Mouse (Mus musculus) adrenal gland, postnatal 4 days (tissue): ENCODE data around the gene 4930438A08Rik. TPM values are rescaled to one million over a fixed set of nuclear protein-coding genes. Genes with fewer than 3 reads are reported as not detected.
"Not testable (repeated sequence)": the region's sequence is repeated elsewhere in the genome, so short reads cannot be mapped to it uniquely, and the experiment has no call there.

Experiments
- DNase-seq, 2 experiments: peaks; one replicate each; pipeline ENCODE4 v3.0.0; 2021 to 2022; ENCODE audit warnings: low spot score in 2 of 2, mixed read lengths in 2 of 2
- total RNA-seq, 2 experiments: library from RNA; stranded (reverse); gene quantifications; 2 replicates each; pipeline ENCODE4 v1.2.3; 2021

The 4930438A08Rik gene
- total RNA-seq, 2 experiments from 2014 or later: 0.28 to 0.85 TPM

DNA sequence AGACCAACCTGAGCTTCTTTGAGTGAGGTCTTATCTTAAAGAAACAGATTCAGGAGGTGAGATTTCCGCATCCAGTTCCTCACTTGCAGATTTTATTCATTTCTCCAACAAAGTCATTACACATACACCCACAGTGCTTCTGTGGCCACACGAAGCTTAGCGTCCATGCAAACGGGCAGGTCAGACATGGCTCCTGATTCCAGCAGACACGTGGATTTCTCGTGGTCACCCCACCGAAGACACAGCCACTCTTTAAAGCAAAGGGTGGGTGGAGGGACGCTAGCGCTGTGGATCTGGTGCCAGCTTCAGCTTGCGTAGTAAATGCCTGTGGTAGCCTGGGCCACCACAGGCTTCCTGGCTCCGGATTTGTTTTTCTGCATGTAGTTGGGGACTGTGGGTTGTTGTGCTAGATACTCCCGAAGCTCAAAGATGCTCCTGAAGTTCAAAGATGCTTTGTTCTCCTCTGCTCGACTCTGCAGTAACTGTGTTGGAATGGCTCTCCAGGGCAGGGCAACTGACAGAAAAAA, 7.4 kb downstream of the 4930438A08Rik start:
- DNase-seq: no peak

DNA sequence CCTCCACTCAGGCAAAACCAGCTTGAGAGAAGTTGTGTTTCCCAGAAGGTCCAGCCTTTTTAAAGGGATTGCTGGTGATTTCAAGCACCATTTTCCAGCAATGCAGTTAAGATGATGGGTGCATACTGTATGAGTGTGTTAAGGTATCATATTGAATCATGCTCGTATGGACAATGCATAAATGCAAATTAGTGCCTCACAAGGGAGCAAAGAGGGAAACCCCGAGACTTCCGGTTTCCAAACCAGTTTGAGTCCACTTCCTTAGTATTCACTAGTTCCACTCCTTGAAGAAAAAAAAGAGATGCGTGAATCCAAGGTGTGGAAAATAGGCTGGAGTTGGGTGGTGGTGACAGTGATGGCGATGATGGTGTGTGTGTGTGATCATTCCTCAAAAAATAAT, 7.9 kb downstream of the 4930438A08Rik start:
- no peak for DNase-seq

DNA sequence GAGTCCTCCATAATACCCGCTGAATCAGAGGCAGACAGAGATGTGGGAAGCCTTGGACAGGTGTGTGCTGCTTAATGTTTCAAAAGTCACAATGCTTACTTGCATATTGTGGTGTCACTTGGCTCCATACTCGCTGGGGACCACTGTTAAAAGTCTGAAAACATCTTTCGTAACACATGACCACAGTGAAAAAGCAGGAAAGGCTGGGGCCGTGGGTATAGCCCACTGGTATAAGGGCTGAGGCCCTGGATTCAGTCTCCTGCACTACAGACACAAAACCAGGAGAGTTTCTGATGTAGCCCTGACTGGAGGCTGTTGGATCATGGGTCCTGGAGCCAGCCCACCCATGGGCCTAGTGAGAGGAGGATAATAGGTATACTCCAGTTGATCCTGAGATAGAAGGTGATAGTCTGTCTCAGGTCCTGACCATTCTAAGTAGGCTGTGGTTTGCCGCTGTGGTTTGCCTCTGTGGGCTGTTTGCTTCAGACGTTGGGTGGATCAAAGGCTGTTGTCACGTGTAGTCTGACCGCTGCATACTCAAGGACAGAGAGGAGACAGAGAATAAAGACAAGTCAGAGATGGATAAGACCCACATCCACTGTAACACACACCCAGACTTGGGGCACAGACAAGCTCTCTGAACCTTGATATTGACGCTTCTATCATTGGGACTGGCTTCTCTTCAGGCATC, 15.5 kb downstream of the 4930438A08Rik start:
- DNase-seq: no peak

DNA sequence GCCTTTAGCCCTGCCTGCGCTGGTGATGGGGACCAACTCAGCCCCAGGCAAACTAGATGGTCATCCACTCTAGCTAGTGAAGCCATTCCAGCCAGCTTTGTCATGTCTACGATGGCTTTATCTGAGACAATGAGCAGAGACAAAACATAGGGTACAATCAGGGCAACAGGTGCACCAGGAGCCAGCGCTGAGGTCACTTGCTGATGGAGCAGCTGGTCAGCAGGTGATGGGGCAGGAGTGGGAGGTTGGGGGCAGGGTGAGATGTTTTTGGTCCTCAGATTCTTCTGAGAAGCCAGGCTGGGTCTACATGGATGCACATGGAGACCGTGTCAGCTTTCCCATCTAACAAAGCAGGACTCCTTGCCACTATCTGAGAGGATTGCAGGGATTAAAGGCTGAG, 16.2 kb downstream of the 4930438A08Rik start:
- no peak for DNase-seq

DNA sequence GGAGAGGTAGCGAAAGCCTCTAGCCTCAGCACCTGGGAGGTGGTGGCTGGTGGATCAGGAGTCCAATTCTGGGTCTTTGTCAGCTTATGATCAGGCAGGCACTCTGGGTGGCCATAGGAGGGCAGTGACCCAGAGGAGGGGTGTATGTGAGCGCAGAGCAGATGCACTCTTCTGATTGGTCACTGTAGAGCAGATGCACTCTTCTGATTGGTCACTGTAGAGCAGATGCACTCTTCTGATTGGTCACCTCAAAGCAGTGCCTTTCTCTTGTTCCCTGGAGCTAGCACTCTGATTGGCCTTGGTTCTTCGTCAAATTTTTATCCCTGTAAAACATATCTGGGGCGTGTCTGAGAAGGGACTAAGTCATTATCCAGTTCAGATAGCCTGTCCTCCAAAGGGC, 18.2 kb downstream of the 4930438A08Rik start:
- no peak for DNase-seq

DNA sequence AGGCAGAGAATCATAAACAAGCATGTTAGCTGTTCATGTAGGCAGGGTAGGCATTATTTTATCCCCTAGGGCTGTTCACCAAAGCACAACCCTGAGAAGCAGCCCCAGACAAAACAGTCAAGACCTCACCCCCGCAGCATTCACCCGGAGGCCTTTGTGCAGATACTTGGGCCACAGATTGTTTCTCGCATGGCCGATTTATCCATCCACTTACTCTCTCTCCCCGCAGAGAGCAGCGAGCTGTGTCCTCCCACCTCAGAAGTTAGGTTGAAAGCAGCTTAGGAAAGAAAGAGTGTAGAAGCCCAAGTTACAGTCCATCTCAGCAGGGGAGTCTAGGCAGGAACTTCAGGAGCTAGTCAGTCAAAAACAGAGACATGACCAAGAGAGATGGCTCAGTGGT, 22.8 kb downstream of the 4930438A08Rik start:
- no peak for DNase-seq

DNA sequence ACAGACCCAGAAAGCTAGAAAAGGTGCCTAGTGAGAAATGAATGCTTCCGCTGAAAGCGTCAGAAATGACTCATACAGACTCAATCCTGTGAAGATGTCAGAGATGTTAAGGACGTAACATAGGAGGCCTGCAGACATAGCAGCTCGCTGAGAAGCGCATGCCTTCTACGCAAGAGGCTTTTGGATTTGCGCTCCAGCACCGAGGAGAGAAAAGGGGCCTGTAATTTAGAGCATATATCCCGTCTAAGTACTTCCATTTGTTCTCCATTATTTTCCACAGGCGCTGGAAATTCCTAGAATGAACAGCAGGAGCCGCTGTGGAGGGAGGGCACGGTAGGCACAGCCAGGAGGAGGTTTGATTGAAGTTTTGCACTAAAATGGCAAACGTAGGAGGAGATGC, 26.5 kb downstream of the 4930438A08Rik start:
- peak in 1 of 2 experiments; percentile 54 for DNase-seq

DNA sequence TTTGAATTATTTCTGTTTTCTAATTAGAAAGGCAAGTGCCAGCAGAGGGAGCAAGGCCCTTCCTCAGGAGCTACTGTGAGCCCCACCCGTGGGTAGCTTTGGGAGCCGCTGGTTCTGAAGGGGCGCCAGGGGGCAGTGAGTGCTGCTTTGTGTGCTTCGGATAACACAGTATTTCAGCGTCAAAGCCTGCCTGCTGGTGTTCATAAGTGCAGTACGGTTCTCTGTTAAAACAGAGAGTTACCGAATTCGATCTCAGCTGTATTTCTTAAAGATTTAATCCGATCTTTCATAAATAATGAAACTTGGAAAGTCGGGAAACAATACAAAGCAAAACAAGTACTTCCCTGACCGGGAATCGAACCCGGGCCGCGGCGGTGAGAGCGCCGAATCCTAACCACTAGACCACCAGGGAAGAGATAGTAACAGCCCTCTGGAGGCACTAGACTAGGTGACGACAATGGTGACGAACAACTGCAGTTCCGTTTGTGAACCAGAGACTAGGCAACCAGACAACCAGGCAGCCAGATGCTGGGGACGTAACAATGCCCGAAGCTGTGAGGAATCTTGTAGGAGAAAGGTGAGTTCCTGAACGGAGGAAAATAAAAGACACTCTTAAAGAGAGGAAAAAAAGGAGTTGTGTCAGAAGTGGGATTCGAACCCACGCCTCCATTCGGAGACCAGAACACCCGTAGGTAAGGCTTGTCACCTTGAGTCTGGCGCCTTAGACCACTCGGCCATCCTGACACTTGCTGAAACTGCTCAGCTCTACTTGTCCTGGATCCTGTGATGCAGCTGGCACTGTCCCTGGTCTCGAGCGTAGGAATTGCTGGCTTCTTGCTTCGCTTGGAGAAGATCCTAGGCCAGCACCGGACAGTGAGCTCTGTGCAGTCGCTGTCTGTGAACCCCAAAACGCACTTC, 27.5 kb downstream of the 4930438A08Rik start:
- peak; percentile 91 to 95 for DNase-seq

DNA sequence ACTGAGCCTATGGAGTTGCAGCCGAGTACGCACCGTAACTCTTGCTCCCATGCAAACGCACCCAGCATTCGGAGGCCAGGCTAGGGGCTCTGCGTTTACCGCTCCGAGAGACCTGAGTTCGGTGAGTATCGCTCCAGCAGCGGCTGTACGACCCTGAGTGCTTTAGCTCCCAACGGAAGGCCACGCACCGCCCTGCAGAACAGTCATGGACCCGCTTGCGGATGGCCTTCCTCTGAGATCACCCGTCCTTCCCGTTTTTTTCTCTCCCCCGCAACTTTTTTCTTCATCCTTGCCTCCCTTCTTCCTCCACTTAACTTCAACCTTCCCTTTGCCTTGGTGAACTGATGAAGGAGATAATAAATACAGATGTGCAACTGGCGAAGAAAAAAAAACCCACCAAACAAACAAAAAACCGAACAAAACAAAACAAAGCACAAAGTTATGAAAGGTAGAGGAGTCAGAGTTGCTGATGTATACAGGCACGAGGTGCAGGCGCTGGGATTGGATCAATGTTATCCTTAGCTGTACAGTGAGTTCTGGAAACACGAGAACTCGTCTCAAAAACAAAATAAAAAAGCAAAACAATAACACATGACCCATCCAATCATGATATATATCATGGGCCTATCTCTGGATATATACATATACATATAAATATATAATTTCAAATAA, 28.3 kb downstream of the 4930438A08Rik start:
- no peak for DNase-seq

DNA sequence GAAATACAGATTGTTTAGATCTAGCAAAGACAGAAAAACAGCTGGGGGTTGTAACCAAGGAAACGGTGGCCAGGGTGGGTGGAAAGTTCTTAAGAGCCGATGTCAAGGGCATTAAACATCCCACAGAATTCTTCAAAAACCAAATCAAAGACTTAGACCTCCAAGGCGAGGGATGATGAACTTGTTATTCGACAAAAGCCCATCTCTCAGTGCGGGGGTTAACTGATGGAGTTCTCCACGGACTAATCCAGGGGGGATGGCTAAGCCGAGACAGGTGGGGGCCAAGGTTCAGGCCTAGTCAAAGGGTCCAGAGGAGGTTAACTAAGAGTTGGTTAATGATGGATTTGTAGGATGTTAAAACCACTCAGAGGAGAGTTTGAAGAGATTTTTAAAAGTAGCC, 29.0 kb downstream of the 4930438A08Rik start:
- DNase-seq: no peak

DNA sequence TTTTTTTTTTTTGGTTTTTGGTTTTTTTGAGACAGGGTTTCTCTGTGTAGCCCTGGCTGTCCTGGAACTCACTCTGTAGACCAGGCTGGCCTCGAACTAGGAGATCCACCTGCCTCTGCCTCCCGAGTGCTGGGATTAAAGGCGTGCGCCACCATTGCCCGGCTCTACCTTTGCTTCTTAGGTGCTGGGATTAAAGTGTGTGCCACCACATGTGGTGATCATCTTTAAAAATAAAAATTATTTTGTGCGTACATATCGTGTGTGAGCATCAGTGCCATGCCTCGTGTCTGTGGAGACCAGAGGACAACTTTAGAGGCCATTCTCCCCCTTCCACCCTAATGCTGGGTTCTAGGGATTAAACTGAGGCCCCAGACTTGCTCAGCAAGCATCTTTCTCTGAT, 30.7 kb downstream of the 4930438A08Rik start:
- DNase-seq: not testable (repeated sequence)

DNA sequence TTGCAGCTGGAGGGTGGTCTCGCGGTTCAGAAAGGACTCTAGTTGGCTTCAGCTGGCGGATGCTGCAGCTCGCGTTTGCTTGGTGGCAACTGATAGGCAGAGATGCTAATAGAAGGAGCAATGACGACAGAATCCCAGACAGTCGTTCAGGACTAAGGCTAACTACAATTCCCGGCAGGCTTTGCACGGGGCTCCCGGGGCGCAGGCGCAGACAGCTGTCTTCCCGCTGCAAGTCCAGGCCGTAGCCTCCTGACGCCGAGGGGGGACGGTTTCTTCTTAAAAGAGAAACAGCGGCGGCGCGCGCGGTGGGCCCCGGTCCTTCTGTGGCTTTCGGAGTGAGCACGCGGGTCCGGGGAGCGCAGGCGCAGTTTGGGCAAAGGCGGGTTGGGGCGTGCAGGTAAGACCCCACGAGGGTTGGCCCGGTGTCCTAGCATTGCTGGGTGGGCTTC, 32.3 kb downstream of the 4930438A08Rik start, which contains the start of gene Zfp692:
Gene Zfp692, plus strand, starts transcription at position 210 of the 449 bp plus-strand sequence.
- DNase-seq: peak; percentile 88 to 90

DNA sequence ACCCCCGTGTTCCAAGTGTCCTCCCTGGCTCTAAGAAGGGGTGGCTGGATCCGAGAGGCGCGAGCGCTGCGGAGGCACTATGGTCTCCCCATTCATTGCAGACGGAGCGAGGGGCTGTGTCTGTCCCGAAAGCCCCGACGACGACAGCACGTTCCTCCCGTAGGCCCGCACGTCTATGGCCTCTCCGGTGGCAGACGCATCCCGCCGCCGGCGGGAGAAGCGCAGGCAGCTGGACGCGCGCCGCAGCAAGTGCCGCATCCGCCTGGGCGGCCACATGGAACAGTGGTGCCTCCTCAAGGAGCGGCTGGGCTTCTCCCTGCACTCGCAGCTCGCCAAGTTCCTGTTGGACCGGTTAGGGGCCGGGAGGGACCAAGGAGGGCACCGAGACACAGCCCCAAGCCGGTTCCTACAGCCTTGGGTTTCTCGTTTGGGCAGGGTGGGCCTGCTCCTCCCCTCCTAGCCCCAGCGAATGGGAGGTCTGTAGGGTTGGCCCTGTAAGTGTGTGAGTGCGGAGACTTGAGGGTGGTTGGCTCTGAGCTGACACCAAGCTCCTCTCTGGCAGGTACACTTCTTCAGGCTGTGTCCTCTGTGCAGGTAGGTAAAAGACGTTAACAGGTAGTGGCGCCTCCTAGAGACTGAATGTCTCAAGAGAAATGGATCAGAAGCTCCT, 32.9 kb downstream of the 4930438A08Rik start:
- no peak for DNase-seq

DNA sequence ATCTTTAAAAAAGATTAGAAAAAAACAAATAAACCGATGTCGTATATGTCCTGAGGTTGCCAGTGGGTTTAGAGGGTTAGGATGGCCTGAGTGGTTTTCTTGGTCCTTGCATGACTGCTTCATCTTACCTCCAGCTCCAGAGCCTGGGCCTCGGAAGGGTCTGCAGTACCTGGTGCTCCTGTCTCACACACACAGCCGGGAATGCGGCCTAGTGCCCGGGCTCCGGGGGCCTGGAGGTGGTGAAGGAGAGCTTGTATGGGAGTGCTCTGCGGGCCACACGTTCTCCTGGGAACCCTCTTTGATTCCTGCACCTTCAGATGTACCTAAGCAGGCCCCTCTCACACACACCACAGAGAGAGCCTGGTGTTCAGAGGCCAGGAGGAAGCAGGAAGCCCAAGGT, 34.1 kb downstream of the 4930438A08Rik start:
- DNase-seq: no peak

DNA sequence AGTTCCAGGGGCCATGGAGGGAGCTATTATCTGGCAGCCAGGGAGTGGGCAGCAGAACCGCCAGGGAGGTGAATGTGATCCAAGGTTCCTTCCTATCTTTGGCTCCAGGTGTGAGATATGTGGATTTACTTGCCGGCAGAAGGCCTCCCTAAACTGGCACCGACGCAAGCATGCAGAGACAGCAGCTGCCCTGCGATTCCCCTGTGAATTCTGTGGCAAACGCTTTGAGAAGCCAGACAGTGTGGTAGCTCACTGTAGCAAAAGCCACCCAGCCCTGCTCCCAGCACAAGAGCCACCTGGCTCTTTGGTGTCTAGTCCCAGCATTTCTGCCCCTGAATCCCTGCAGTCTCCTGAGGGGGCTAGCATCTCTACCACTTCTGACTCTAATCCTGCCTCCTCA, 39.5 kb downstream of the 4930438A08Rik start:
- no peak for DNase-seq

DNA sequence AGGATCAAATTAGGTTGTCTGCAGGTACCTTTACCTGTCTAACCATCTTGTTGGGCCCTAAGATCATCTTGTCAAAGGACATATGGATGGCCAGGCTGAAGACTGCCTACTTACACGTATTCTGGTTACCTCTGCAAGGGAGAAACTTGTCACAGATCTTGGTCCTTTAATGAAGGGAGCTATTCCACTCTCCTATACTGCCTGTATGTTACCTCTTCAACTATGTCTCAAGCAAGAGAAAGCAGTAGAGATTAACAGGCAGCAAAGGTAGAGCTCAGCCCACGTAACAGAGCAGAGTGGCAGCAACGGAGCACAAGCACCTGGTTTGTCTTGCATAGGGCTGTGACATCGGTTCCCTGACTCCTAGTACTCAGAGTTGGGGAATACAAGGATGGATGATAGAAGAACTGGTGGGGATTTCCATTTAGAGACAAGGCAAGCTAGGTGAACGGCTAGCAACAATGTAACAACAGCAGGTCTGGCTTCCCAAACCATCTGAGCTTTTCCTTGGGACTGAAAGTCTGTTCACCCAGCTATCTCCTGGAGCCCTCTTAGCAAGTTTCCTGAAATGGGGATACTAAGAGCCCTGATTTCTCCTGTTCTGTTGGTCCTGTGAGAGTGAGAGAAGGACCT, 41.1 kb downstream of the 4930438A08Rik start:
- no peak for DNase-seq

DNA sequence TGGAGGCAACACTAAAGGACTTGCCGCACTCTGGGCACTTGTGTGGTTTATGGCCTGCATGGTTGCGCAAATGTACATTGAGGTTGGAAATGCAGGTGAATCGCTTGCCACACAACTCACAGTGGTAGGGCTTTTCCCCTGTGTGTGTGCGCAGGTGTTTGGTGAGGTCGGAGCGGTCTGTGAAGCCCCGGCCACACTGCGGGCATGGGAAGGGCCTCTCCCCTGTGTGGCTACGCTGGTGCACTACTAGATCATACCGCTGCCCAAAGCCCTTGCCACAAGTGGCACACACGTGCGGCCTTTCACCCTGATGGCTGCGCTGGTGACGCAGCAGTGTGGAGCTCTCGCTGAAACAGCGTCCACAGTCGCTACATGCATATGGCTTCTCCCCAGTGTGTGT, 41.7 kb downstream of the 4930438A08Rik start:
- no peak for DNase-seq

DNA sequence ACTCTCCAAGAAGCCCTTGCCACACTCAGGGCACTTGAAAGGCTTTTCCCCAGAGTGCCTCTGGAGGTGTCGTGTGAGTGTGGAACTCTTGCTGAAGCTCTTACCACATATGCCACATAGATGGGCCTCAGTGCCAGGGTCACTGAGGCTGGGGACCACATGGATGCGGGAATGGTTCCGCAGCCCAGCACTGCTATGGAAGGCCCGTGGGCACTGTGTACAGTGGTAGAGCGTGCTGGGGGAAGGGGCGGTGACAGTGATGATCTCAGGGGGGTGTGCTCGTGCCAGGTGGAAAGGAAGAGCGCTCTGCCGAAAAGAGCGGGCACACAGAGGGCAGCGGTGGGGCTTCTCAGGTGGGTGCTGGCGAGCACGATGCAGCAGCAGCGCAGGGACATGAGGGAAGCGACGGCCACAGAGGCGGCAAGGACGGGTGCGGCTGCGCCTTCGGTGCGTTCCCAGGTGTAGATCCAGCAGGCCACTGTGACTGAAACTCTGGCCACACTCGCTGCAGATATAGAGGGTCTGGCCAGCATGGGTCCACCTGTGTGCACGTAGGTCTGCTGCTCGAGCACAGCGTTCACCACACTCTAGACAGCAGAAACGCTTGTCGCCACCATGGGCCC, 42.3 kb downstream of the 4930438A08Rik start:
- no peak for DNase-seq

DNA sequence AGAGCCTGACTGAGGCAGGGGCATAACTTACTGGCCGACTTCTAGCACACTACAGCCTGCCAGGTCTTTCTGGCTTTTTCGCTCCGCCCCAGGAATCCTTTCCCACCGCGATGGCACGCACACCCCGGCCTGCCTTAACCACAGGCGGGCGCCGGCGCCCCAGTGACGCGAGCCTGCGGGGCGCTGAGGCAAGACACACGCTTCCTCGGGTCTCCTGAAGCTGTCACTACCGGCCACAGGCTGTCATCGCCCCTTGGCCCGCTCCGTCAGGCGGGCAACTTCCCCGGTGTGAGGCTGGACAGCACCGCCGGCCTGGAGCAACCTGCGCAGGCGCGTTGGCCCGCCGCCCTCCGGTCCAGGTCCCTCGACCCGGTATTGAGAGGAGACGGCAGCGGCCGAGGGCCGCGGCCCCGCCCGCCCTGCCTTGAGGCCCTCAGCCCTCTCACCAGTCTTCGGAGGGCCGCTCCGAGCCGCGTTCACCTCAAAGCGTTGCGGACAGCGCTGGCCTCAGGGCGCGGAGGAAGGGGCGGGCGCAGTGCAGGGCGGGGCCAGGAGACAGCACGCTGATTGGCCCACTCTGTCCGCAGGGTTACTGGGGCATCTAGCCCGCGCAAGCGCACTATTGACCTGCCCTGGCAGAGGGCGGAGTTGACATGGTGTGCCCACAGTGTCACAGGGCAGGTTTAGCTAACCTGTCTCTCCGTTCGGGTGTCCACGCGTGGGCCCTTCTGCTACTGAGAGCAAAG, 48.4 kb downstream of the 4930438A08Rik start:
- peak; percentile 92 for DNase-seq
